Mouse (Mus musculus): Measurements from ENCODE around the gene Rnaseh2a. TPM values are rescaled to one million over a fixed set of nuclear protein-coding genes. Genes with fewer than 3 reads are reported as not detected.
A peak's percentile ranks its signal among the peaks of the same experiment; 100 is the strongest.

Gene Rnaseh2a
- polyA plus RNA-seq, 1 experiment from 2014 or later: 67.1 TPM

GRCm38 (mm10) chr8:84981644-84982498, 12.3 kb upstream of the Rnaseh2a start:
- TF ChIP-seq CTCF (IDR thresholded peaks at IDR 0.05; ENCODE audit: low read depth) (no peak), EP300 (IDR thresholded peaks at IDR 0.05; ENCODE audit: low read depth) (no peak)
- Histone ChIP-seq H3K27ac (ENCODE audit: low read depth) (peak overlapping the region; percentile 98), H3K4me1 (ENCODE audit: insufficient read depth) (peaks cover 80% of the 10 kb centered on the region), H3K9ac (replicated peaks) (no peak overlapping the region; the same call in 1 of the 2 replicates), H3K4me2 (ENCODE audit: low read depth, low read length) (no peak overlapping the region), H3K9me3 (ENCODE audit: low read length) (no peaks in the 10 kb centered on the region), H3K4me3 (ENCODE audit: low read depth, low read length) (no peak overlapping the region), H3K27me3 (ENCODE audit: insufficient read depth, low read length) (no peaks in the 10 kb centered on the region), H3K36me3 (replicated peaks; ENCODE audit: insufficient read depth, low read length) (no peaks in the 10 kb centered on the region)
- DNase-seq (no peak), ATAC-seq (no peak)
- 61% methylated on average over 15 of the region's 15 CpGs for WGBS (ENCODE audit: insufficient replicate concordance)

DNA sequence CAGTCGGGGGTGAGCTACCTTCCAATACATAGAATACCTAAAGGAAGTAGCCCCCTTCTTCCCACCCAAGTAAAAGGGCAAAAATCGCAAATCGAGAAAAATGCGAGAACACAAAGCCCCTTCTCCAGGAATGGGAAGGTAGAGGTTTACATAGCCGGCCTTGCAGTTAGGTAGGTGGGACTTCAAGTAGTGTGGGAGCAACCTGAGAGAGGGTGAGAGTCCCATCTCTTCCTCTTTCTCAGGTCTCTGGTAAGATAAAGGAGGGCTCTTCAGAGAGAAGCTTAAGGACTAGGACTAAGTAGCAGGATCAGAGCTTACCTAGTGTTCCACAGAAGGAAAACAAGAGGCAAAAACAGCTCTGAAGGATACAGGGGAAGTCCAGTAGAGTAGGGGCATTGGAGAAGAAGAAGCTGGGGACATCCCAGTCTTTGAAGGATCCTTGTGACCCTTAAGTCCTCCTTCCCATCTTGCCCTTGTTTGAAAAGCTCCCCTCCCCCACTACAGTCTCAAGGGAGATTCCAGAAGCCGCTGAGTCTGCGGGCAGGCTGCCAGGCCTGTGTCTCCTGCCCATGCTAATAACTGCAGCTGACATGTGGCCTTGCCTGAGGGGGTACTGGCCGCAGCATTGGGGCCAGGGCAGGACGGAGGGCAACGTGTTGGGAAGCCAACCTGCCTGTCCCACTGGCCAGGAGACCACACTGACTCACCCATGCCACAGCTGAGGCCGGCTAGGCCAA, 11.2 kb upstream of the Rnaseh2a start:
- peak; percentile 64 for DNase-seq

GRCm38 (mm10) chr8:84979599-84980421, 10.2 kb upstream of the Rnaseh2a start:
- Histone ChIP-seq H3K4me2 (ENCODE audit: low read depth, low read length) (peak overlapping the region; percentile 96), H3K9me3 (ENCODE audit: low read length) (no peaks in the 10 kb centered on the region), H3K27ac (ENCODE audit: low read depth) (peak overlapping the region; percentile 98), H3K36me3 (replicated peaks; ENCODE audit: insufficient read depth, low read length) (peaks cover 3% of the 10 kb centered on the region; the same call in 1 of the 2 replicates), H3K4me3 (ENCODE audit: low read depth, low read length) (peak overlapping the region; percentile 70), H3K27me3 (ENCODE audit: insufficient read depth, low read length) (no peaks in the 10 kb centered on the region), H3K9ac (replicated peaks) (peak overlapping the region; percentile 68), H3K4me1 (ENCODE audit: insufficient read depth) (peaks cover 74% of the 10 kb centered on the region)
- peak; percentile 48 for ATAC-seq
- WGBS (ENCODE audit: insufficient replicate concordance): 2% methylated on average over 41 of the region's 42 CpGs
- peak; percentile 93 for DNase-seq
- TF ChIP-seq CTCF (IDR thresholded peaks at IDR 0.05; ENCODE audit: low read depth): no peak
- TF ChIP-seq EP300 (IDR thresholded peaks at IDR 0.05; ENCODE audit: low read depth): peak; percentile 31; the same call in 1 of the 2 replicates

More for the DNA sequence above, 11.2 kb upstream of the Rnaseh2a start:
- H3K4me1 ChIP-seq (ENCODE audit: insufficient read depth): peaks cover 74% of the 10 kb centered on the region
- H3K27ac ChIP-seq (ENCODE audit: low read depth): peak overlapping the region; percentile 98
- peak overlapping the region; percentile 68 for H3K9ac ChIP-seq (replicated peaks)
- H3K9me3 ChIP-seq (ENCODE audit: low read length): no peaks in the 10 kb centered on the region
- H3K36me3 ChIP-seq (replicated peaks; ENCODE audit: insufficient read depth, low read length): no peaks in the 10 kb centered on the region
- no peak for ATAC-seq
- TF ChIP-seq EP300 (IDR thresholded peaks at IDR 0.05; ENCODE audit: low read depth) (0 out of 2 replicates have a peak, but pooled peaks have one; percentile 10), CTCF (IDR thresholded peaks at IDR 0.05; ENCODE audit: low read depth) (no peak)
- peak overlapping the region; percentile 96 for H3K4me2 ChIP-seq (ENCODE audit: low read depth, low read length)
- 35% methylated on average over 11 of the region's 11 CpGs for WGBS (ENCODE audit: insufficient replicate concordance)
- H3K4me3 ChIP-seq (ENCODE audit: low read depth, low read length): peak overlapping the region; percentile 70; the same call in 1 of the 2 replicates
- no peaks in the 10 kb centered on the region for H3K27me3 ChIP-seq (ENCODE audit: insufficient read depth, low read length)

GRCm38 (mm10) chr8:84978248-84978940, 8.8 kb upstream of the Rnaseh2a start, which contains the start of gene Junb:
Gene Junb (minus strand): TSS chr8:84978718.
- Histone ChIP-seq H3K4me3 (ENCODE audit: low read depth, low read length) (peak within 1 kb of the TSS; percentile 70), H3K4me2 (ENCODE audit: low read depth, low read length) (peak within 1 kb of the TSS; percentile 96), H3K9me3 (ENCODE audit: low read length) (no peaks in the 10 kb centered on the region), H3K27me3 (ENCODE audit: insufficient read depth, low read length) (no peaks in the 10 kb centered on the region), H3K4me1 (ENCODE audit: insufficient read depth) (peaks cover 75% of the 10 kb centered on the region), H3K36me3 (replicated peaks; ENCODE audit: insufficient read depth, low read length) (peaks cover 16% of the 10 kb centered on the region), H3K27ac (ENCODE audit: low read depth) (peak within 1 kb of the TSS; percentile 98), H3K9ac (replicated peaks) (peak within 1 kb of the TSS; percentile 93)
- TF ChIP-seq CTCF (IDR thresholded peaks at IDR 0.05; ENCODE audit: low read depth) (no peak), EP300 (IDR thresholded peaks at IDR 0.05; ENCODE audit: low read depth) (peak; percentile 86)
- under 1% methylated on average over 61 of the region's 63 CpGs for WGBS (ENCODE audit: insufficient replicate concordance)
- ATAC-seq (peak; percentile 40), DNase-seq (peak; percentile 92)

All from liver, postnatal 0 days (tissue).